Mouse (Mus musculus) kidney, adult 2 months (tissue): ENCODE results near the gene Fndc7.

Experiments used
- CTCF ChIP-seq: fragments of 200-500 bp; conservative IDR thresholded peaks from 2 replicates; pipeline ENCODE4 v1.5.1; 2011; ENCODE audit warnings: low read depth, mild to moderate bottlenecking, control low read depth, low read length, moderate library complexity, mixed read lengths; ENCODE audit not compliant: insufficient read depth, insufficient read length
- POLR2A ChIP-seq: fragments of 200-500 bp; IDR thresholded peaks from one replicate; pipeline ENCODE4 v1.6.1; 2011; ENCODE audit warnings: low read depth, low read length, control low read depth

DNA sequence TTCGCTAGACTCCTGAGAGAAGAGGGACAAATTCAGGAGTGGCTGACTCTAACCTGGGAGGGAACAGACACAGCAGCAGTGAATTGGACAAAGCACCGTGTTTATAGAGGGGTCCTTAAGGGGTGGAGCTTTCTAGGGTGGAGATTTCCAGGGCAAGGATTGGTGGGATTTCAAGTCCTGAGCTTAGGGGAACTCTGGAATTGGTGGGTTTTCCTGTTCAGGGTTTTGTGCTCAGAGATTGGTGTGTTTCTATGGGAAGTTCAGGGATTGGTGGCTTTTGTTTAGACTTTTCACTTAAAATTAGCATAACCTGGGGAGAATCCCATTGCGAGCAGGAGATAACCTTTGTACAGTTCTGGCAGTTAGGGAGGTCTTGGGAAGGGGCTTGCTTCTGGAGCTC, 28.2 kb upstream of the Fndc7 start:
- TF ChIP-seq CTCF (no peak), POLR2A (no peak)
